Mouse (Mus musculus) gastrocnemius, postnatal 10 days (tissue): ENCODE results near the gene Dbn1. TPM values are rescaled to one million over a fixed set of nuclear protein-coding genes. Genes with fewer than 3 reads are reported as not detected.
"Not testable (repeated sequence)": the region's sequence is repeated elsewhere in the genome, so short reads cannot be mapped to it uniquely, and the experiment has no call there.

Experiments
- DNase-seq: peaks from one replicate; pipeline ENCODE4 v3.0.0; 2021; ENCODE audit warnings: mixed read lengths
- microRNA-seq, 2 experiments: library from miRNA; unstranded; fragments of <30 nt; microRNA quantifications; one replicate each; pipeline ENCODE4 v1.2.0; 2021
- total RNA-seq, 2 experiments: library from RNA; stranded (reverse); gene quantifications; 2 replicates each; pipeline ENCODE4 v1.2.3; 2021

The Dbn1 gene
- total RNA-seq, 2 experiments from 2014 or later = 52.6 to 71.2 TPM

- DNase-seq = peak; percentile 87
Measured at GRCm38 (mm10) chr13:55450511-55450980, 37.4 kb downstream of the Dbn1 start.

- DNase-seq = no peak
Measured at GRCm38 (mm10) chr13:55449679-55450441, 38.1 kb downstream of the Dbn1 start.

GRCm38 (mm10) chr13:55449205-55449604 lies 38.7 kb downstream of the Dbn1 start:
- no peak for DNase-seq

GRCm38 (mm10) chr13:55448131-55448530 lies 39.8 kb downstream of the Dbn1 start:
- DNase-seq = no peak

- DNase-seq = no peak
Measured at GRCm38 (mm10) chr13:55447543-55447943, 40.4 kb downstream of the Dbn1 start.

GRCm38 (mm10) chr13:55446483-55447105 lies 41.3 kb downstream of the Dbn1 start:
- DNase-seq = no peak

GRCm38 (mm10) chr13:55445361-55446091 lies 42.4 kb downstream of the Dbn1 start:
- DNase-seq = no peak

- DNase-seq = peak; percentile 96
Measured at GRCm38 (mm10) chr13:55444937-55445315, 43.0 kb downstream of the Dbn1 start, which contains the start of gene Grk6. Grk6 (plus strand) TSS chr13:55445072.

- DNase-seq = peak; percentile 83
Measured at GRCm38 (mm10) chr13:55444286-55444936, 43.5 kb downstream of the Dbn1 start.

- no peak for DNase-seq
Measured at GRCm38 (mm10) chr13:55443799-55444285, 44.1 kb downstream of the Dbn1 start.

- DNase-seq = not testable (repeated sequence)
Measured at GRCm38 (mm10) chr13:55437111-55437629, 50.7 kb downstream of the Dbn1 start.

GRCm38 (mm10) chr13:55431889-55432685 lies 55.8 kb downstream of the Dbn1 start:
- no peak for DNase-seq

GRCm38 (mm10) chr13:55430566-55430965 lies 57.3 kb downstream of the Dbn1 start:
- no peak for DNase-seq

GRCm38 (mm10) chr13:55429226-55429888 lies 58.6 kb downstream of the Dbn1 start:
- no peak for DNase-seq

GRCm38 (mm10) chr13:55426613-55427012 lies 61.3 kb downstream of the Dbn1 start, which contains the start of gene F12:
F12 (minus strand) TSS chr13:55426793.
- no peak for DNase-seq

Small RNA genes lying within 50 kb of the gene (microRNA-seq; reads per million reads assigned to microRNA genes)
- gene Mir6943 (0.50 to 0.64 reads per million in 2 experiments), gene Mir6944 (21.6 to 24.5 reads per million in 2 experiments), gene Mir6945 (5.4 to 8.8 reads per million in 2 experiments)

Other genes starting within 250 kb of the Dbn1 start
- 10 to 100 TPM; 66.3 to 79.2 TPM for gene Prelid1, start 167.6 kb downstream of the Dbn1 start, total RNA-seq
- gene Rab24, start 166.2 kb downstream of the Dbn1 start, total RNA-seq = 10 to 100 TPM; 36.0 to 37.2 TPM
- 1 to 10 TPM; 6.2 to 7.8 TPM for gene Mxd3, start 158.3 kb downstream of the Dbn1 start, total RNA-seq
- 10 to 100 TPM; 37.0 to 45.1 TPM for gene Lman2, start 125.3 kb downstream of the Dbn1 start, total RNA-seq
- gene Rgs14, start 118.4 kb downstream of the Dbn1 start, total RNA-seq = under 1 TPM; 0.19 to 0.36 TPM
- under 1 TPM in 1 of 2 experiments, not detected in 1; 0.11 TPM for gene Slc34a1, start 89.9 kb downstream of the Dbn1 start, total RNA-seq
- gene Pfn3, start 72.9 kb downstream of the Dbn1 start, total RNA-seq = not detected
- under 1 TPM in 1 of 2 experiments, not detected in 1; 0.34 TPM for gene F12, start 61.3 kb downstream of the Dbn1 start, total RNA-seq
- 10 to 100 TPM; 17.4 to 22.3 TPM for gene Grk6, start 43.0 kb downstream of the Dbn1 start, total RNA-seq
- 1 to 10 TPM; 2.1 to 2.5 TPM for gene Prr7, start 23.8 kb downstream of the Dbn1 start, total RNA-seq
- gene Pdlim7, start 25.6 kb upstream of the Dbn1 start, total RNA-seq = 100 to 1,000 TPM; 458 to 513 TPM
- gene Dok3, start 41.2 kb upstream of the Dbn1 start, total RNA-seq = 1 to 10 TPM; 2.0 to 4.0 TPM
- 10 to 100 TPM; 12.7 to 13.7 TPM for gene Ddx41, start 48.5 kb upstream of the Dbn1 start, total RNA-seq
- 10 to 100 TPM; 19.9 to 26.5 TPM for gene Fam193b, start 83.0 kb upstream of the Dbn1 start, total RNA-seq
- gene Tmed9, start 85.6 kb upstream of the Dbn1 start, total RNA-seq = 100 to 1,000 TPM; 147 to 192 TPM
- 1 to 10 TPM; 8.3 to 9.2 TPM for gene B4galt7, start 111.8 kb upstream of the Dbn1 start, total RNA-seq
- 10 to 100 TPM; 13.0 to 17.1 TPM for gene Caml, start 134.9 kb upstream of the Dbn1 start, total RNA-seq
- gene Ddx46, start 146.9 kb upstream of the Dbn1 start, total RNA-seq = 10 to 100 TPM; 27.8 to 30.1 TPM
- gene B230219D22Rik, start 205.0 kb upstream of the Dbn1 start, total RNA-seq = 10 to 100 TPM; 36.4 to 41.9 TPM
- gene Txndc15, start 226.5 kb upstream of the Dbn1 start, total RNA-seq = 10 to 100 TPM; 30.9 to 32.6 TPM
- gene Pcbd2, start 239.3 kb upstream of the Dbn1 start, total RNA-seq = 10 to 100 TPM; 25.8 to 30.5 TPM